Mouse (Mus musculus) limb, embryonic 14.5 days (tissue): Measurements from ENCODE around the gene Tmcc3. TPM values are rescaled to one million over a fixed set of nuclear protein-coding genes. Genes with fewer than 3 reads are reported as not detected.

Experiments
- ATAC-seq: fragments of 200-750 bp; cut with Nextera tagmentation; 2 replicates; pipeline ENCODE4 v1.8.0; 2017; ENCODE audit warnings: low read depth, moderate number of reproducible peaks, moderate TSS enrichment; ENCODE audit not compliant: low FRiP score
- DNase-seq: peaks from one replicate; pipeline ENCODE4 v3.0.0-alpha.2; 2015; ENCODE audit warnings: low spot score
- H3K27ac ChIP-seq: fragments of 300-500 bp; sonication (generic); replicated peaks from 2 replicates; pipeline ENCODE4 v1.5.1; 2014; ENCODE audit warnings: low read depth, mild to moderate bottlenecking, low read length, moderate library complexity, mixed read lengths
- H3K27me3 ChIP-seq: fragments of 300-500 bp; sonication (generic); 2 replicates; pipeline ENCODE4 v1.6.1; 2014; ENCODE audit warnings: low read length, mixed read lengths; ENCODE audit not compliant: control insufficient read depth, insufficient read depth
- H3K36me3 ChIP-seq: fragments of 300-500 bp; sonication (generic); 2 replicates; pipeline ENCODE4 v1.6.1; 2014; ENCODE audit warnings: mild to moderate bottlenecking, low read length, moderate library complexity, mixed read lengths; ENCODE audit not compliant: control insufficient read depth, insufficient read depth
- H3K4me1 ChIP-seq: fragments of 300-500 bp; sonication (generic); 2 replicates; pipeline ENCODE4 v1.6.1; 2014; ENCODE audit warnings: antibody characterized with exemption, low read length, mixed read lengths; ENCODE audit not compliant: control insufficient read depth, insufficient read depth
- H3K4me2 ChIP-seq: fragments of 300-500 bp; sonication (generic); replicated peaks from 2 replicates; pipeline ENCODE4 v1.6.1; 2014; ENCODE audit warnings: low read depth, mild to moderate bottlenecking, low read length, moderate library complexity; ENCODE audit not compliant: severe bottlenecking
- H3K4me3 ChIP-seq: fragments of 300-500 bp; sonication (generic); replicated peaks from 2 replicates; pipeline ENCODE4 v1.5.1; 2014; ENCODE audit warnings: low read length
- H3K9ac ChIP-seq: fragments of 300-500 bp; sonication (generic); 2 replicates; pipeline ENCODE4 v1.6.1; 2014; ENCODE audit warnings: mild to moderate bottlenecking, low read depth, low read length, moderate library complexity; ENCODE audit not compliant: severe bottlenecking
- H3K9me3 ChIP-seq: fragments of 300-500 bp; sonication (generic); 2 replicates; pipeline ENCODE4 v1.6.1; 2016; ENCODE audit warnings: low read length; ENCODE audit not compliant: control insufficient read depth
- POLR2A ChIP-seq: fragments of 200-500 bp; IDR thresholded peaks from 2 replicates; pipeline ENCODE4 v1.8.0; 2012; ENCODE audit warnings: inconsistent platforms, mild to moderate bottlenecking, moderate library complexity, borderline replicate concordance; ENCODE audit not compliant: insufficient read depth, insufficient read length; ENCODE audit errors: extremely low read depth
- WGBS: fragments of 180-500 bp; shearing (Covaris S2); extraction: QIAGEN DNeasy Blood & Tissue Kit; methylation state at CpG from one replicate; pipeline ENCODE4 v1.1.7; 2014; 5-methylcytosine and 5-hydroxymethylcytosine counted together
- polyA plus RNA-seq, 2 experiments: library from polyadenylated mRNA; depleted of rRNA in 1 of 2; stranded (reverse) in 1 of 2; unstranded in 1 of 2; fragments of >200 nt; fragmentation: Nextera tagmentation in 1 of 2; extraction: Ambion mirVana in 1 of 2; gene quantifications; 2 replicates each; pipeline versions ENCODE4 v1.2.1 to v1.2.3; 2012 to 2014

Tmcc3 gene
- polyA plus RNA-seq, 2 experiments = 10.5 to 18.2 TPM

DNA sequence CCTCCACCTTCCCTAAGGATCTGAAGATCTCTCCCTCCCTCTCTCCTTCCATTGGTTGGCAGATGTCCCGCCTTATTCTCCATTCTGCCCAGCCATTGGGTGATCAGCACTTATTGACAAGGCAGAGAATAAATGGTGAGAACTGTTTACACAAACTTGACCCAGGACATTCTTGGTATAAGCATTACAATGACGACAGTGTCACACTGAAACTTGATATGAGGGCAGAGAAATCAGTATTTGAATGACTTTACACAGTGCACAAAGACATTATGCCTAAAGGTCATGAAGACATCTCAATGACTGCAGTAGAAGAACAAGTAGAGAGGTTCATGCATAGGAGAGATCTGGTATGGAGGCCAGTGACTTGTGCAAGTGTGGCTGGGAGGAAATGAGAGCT lies 35.2 kb upstream of the Tmcc3 start:
- Histone ChIP-seq H3K4me3 (no peak overlapping the region), H3K9ac (no peak overlapping the region), H3K27ac (no peak overlapping the region), H3K4me2 (no peak overlapping the region), H3K4me1 (no peaks in the 10 kb centered on the region; the same call in 1 of the 2 replicates), H3K27me3 (no peaks in the 10 kb centered on the region), H3K36me3 (no peaks in the 10 kb centered on the region), H3K9me3 (no peaks in the 10 kb centered on the region)
- TF ChIP-seq POLR2A = no peak
- 63% methylated on average over 2 of the region's 2 CpGs for WGBS
- ATAC-seq = no peak
- no peak for DNase-seq

DNA sequence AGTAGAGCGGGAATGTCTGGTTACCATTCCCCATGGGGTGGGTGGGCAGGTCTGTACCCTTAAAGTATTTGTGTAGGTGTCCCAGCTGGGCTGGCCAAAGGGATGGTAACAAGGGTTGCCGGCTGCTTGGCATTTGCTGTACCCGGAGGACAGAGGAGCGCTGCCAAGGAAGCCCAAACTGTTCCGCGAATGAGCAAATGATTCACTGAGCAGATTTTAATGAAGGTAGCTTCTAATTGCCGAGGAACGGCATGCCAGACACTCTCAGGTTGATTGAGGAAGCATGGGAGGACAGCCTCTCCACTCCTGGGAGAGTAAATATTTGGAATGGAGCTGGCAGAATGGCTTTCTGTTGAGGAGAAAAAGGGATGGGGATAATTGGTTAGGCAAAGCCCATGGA lies 29.6 kb upstream of the Tmcc3 start:
- no peak for TF ChIP-seq POLR2A
- DNase-seq (no peak), ATAC-seq (no peak)
- Histone ChIP-seq H3K27ac (no peak overlapping the region), H3K27me3 (no peaks in the 10 kb centered on the region), H3K9me3 (no peaks in the 10 kb centered on the region), H3K9ac (no peak overlapping the region), H3K4me2 (no peak overlapping the region), H3K4me1 (no peaks in the 10 kb centered on the region; the same call in 1 of the 2 replicates), H3K4me3 (no peak overlapping the region), H3K36me3 (no peaks in the 10 kb centered on the region)
- WGBS = 81% methylated on average over 8 of the region's 8 CpGs

DNA sequence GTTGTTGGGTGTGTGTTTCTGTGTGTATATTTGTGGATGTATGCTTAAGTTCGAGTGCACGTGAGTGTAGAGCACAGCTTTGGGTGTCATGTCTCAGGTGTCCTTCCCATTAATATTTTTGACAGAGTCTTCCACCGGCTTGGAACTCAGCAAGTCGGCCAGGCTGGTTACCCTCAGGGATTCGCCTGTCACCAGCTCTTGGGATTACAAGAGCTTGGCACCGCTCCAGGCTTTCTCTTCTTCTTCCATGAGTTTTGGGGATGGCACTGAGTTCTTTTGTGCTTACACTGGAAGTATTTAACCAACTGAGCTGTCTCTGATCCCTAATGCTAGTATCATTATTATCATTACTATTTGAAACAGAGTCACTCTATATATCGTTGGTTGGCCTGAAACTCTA lies 29.0 kb upstream of the Tmcc3 start:
- Histone ChIP-seq H3K9ac (no peak overlapping the region), H3K27me3 (no peaks in the 10 kb centered on the region), H3K36me3 (no peaks in the 10 kb centered on the region), H3K4me1 (no peaks in the 10 kb centered on the region; the same call in 1 of the 2 replicates), H3K9me3 (no peaks in the 10 kb centered on the region), H3K4me3 (no peak overlapping the region), H3K27ac (no peak overlapping the region), H3K4me2 (no peak overlapping the region)
- ATAC-seq (no peak), DNase-seq (no peak)
- no peak for TF ChIP-seq POLR2A
- 84% methylated on average over 7 of the region's 7 CpGs for WGBS

DNA sequence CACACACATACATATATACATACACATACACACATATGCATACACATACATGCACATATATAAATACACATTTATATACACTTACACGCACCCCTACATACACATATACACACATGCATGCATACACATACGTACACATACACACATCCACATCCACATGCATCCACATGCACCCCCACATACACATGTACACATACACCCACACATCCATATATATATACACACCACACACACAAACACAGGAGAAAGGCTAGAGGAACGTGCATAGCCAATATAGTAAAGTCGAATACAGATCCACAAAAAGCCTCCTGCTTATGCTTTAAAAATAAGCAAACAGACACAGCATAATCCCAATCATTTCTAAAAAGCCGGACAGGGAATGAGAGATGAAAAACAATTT lies 17.3 kb upstream of the Tmcc3 start:
- WGBS = 85% methylated on average over 5 of the region's 5 CpGs
- no peak for DNase-seq

GRCm38 (mm10) chr10:94294933-94295750 lies 16.6 kb upstream of the Tmcc3 start:
- DNase-seq = no peak
- no peak overlapping the region for H3K9ac ChIP-seq
- TF ChIP-seq POLR2A = no peak

More for the DNA sequence above, 17.3 kb upstream of the Tmcc3 start:
- Histone ChIP-seq H3K4me1 (no peaks in the 10 kb centered on the region), H3K36me3 (no peaks in the 10 kb centered on the region), H3K27ac (no peak overlapping the region), H3K4me3 (no peak overlapping the region), H3K9me3 (no peaks in the 10 kb centered on the region), H3K27me3 (no peaks in the 10 kb centered on the region), H3K4me2 (no peak overlapping the region), H3K9ac (no peak overlapping the region)
- no peak for ATAC-seq
- TF ChIP-seq POLR2A = no peak

More at GRCm38 (mm10) chr10:94294933-94295750, 16.6 kb upstream of the Tmcc3 start:
- no peak for ATAC-seq
- H3K27me3 ChIP-seq = no peaks in the 10 kb centered on the region
- H3K36me3 ChIP-seq = no peaks in the 10 kb centered on the region
- H3K4me1 ChIP-seq = no peaks in the 10 kb centered on the region
- WGBS = 30% methylated on average over 6 of the region's 6 CpGs
- no peak overlapping the region for H3K27ac ChIP-seq
- H3K9me3 ChIP-seq = no peaks in the 10 kb centered on the region
- H3K4me3 ChIP-seq = no peak overlapping the region
- no peak overlapping the region for H3K4me2 ChIP-seq
